Mouse (Mus musculus): Measurements from ENCODE around the gene Emb.

DNA sequence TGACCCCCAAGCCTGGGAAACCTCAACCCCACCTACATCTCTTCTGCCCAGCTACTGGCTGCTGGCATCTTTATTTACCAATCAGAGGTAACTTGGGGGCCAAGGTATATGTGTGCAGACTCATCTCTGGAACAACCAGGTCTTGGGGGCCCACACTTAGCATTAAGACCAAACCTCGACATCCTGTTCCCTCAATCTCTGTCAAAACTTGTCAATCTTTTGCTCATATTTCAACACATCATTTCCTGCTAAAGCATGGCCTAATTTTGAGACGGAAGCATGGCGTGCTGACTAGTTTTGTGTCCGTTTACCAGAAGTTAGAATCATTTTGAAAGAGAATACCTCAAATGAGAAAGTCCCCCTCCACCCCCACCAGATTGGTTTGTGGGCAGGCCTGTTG is 52.4 kb downstream of the Emb start:
- no peak for TF ChIP-seq POLR2A (IDR thresholded peaks at IDR 0.05; ENCODE audit: insufficient read depth, low read depth, low read length)
- no peak for TF ChIP-seq CTCF (IDR thresholded peaks at IDR 0.05; ENCODE audit: insufficient read depth, low read depth, low read length)

Data from olfactory bulb, adult 2 months (tissue).